Mouse (Mus musculus) brain, embryonic 14.5 days (tissue): ENCODE data around the gene Gpr83. TPM values are rescaled to one million over a fixed set of nuclear protein-coding genes. Genes with fewer than 3 reads are reported as not detected.
"Not testable (repeated sequence)": the region's sequence is repeated elsewhere in the genome, so short reads cannot be mapped to it uniquely, and the experiment has no call there.

Experiments
- DNase-seq: peaks from one replicate; pipeline ENCODE4 v3.0.0-alpha.2; 2011; ENCODE audit warnings: low read depth
- CTCF ChIP-seq: fragments of 200-500 bp; IDR thresholded peaks from 2 replicates; pipeline ENCODE4 v1.5.1; 2012; ENCODE audit warnings: inconsistent platforms, mild to moderate bottlenecking, moderate library complexity, borderline replicate concordance; ENCODE audit not compliant: insufficient read depth, insufficient read length; ENCODE audit errors: extremely low read depth
- POLR2A ChIP-seq: fragments of 200-500 bp; IDR thresholded peaks from 2 replicates; pipeline ENCODE4 v1.6.1; 2012; ENCODE audit warnings: mild to moderate bottlenecking, inconsistent platforms, borderline replicate concordance; ENCODE audit not compliant: poor library complexity, insufficient read depth, insufficient read length, severe bottlenecking; ENCODE audit errors: extremely low read depth
- polyA plus RNA-seq: library from polyadenylated mRNA; depleted of rRNA; stranded (reverse); fragments of >200 nt; gene quantifications from 2 replicates; pipeline ENCODE4 v1.2.3, GENCODE M21; 2012

The Gpr83 gene
- polyA plus RNA-seq, 1 experiment, result 2.2 TPM

- TF ChIP-seq CTCF, result no peak
- no peak for TF ChIP-seq POLR2A
- DNase-seq, result peak; percentile 58
Measured at GRCm38 (mm10) chr9:14872181-14872930, 12.3 kb downstream of the Gpr83 start.

- peak; percentile 31 for DNase-seq
- no peak for TF ChIP-seq CTCF
- TF ChIP-seq POLR2A, result no peak
Measured at GRCm38 (mm10) chr9:14875743-14876507, 15.9 kb downstream of the Gpr83 start.

- not testable (repeated sequence) for DNase-seq
Measured at GRCm38 (mm10) chr9:14876566-14876965, 16.6 kb downstream of the Gpr83 start.

- TF ChIP-seq POLR2A (no peak), CTCF (no peak)
Measured at GRCm38 (mm10) chr9:14884641-14885040, 24.6 kb downstream of the Gpr83 start.

GRCm38 (mm10) chr9:14885151-14885550 is 25.1 kb downstream of the Gpr83 start:
- DNase-seq, result no peak
- TF ChIP-seq POLR2A (no peak), CTCF (no peak)

More at GRCm38 (mm10) chr9:14884641-14885040, 24.6 kb downstream of the Gpr83 start:
- no peak for DNase-seq

- no peak for TF ChIP-seq CTCF
- no peak for TF ChIP-seq POLR2A
- no peak for DNase-seq
Measured at GRCm38 (mm10) chr9:14885954-14886353, 25.9 kb downstream of the Gpr83 start.

- no peak for TF ChIP-seq POLR2A
- TF ChIP-seq CTCF, result no peak
- DNase-seq, result peak; percentile 14
Measured at GRCm38 (mm10) chr9:14887787-14888382, 27.9 kb downstream of the Gpr83 start.

- TF ChIP-seq CTCF, result no peak
- no peak for TF ChIP-seq POLR2A
- DNase-seq, result peak; percentile 22
Measured at GRCm38 (mm10) chr9:14888671-14889070, 28.7 kb downstream of the Gpr83 start.

GRCm38 (mm10) chr9:14890699-14891098 is 30.7 kb downstream of the Gpr83 start:
- TF ChIP-seq CTCF, result no peak
- DNase-seq, result peak; percentile 41

- TF ChIP-seq CTCF, result no peak
- no peak for TF ChIP-seq POLR2A
- peak; percentile 30 for DNase-seq
Measured at GRCm38 (mm10) chr9:14891891-14892290, 31.9 kb downstream of the Gpr83 start.

GRCm38 (mm10) chr9:14893388-14893787 is 33.4 kb downstream of the Gpr83 start:
- DNase-seq, result no peak
- TF ChIP-seq CTCF, result no peak
- TF ChIP-seq POLR2A, result no peak

- no peak for TF ChIP-seq POLR2A
- TF ChIP-seq CTCF, result peak; percentile 39; the same call in 1 of the 2 replicates
- DNase-seq, result no peak
Measured at GRCm38 (mm10) chr9:14894628-14895027, 34.6 kb downstream of the Gpr83 start.

- DNase-seq, result peak; percentile 55
- TF ChIP-seq POLR2A (no peak), CTCF (no peak)
Measured at GRCm38 (mm10) chr9:14895237-14895835, 35.3 kb downstream of the Gpr83 start.
